Mouse (Mus musculus): ENCODE results near the gene Hoxd12. TPM values are rescaled to one million over a fixed set of nuclear protein-coding genes. Genes with fewer than 3 reads are reported as not detected.

Gene Hoxd12
- polyA plus RNA-seq, 1 experiment from 2014 or later = not detected

GRCm38 (mm10) chr2:74656632-74657021, 18.2 kb upstream of the Hoxd12 start:
- no peak overlapping the region for H3K9ac ChIP-seq
- peaks cover 75% of the 10 kb centered on the region for H3K27me3 ChIP-seq
- no peak for ATAC-seq (ENCODE audit: insufficient number of reproducible peaks, insufficient read depth, low FRiP score, low TSS enrichment)
- no peak overlapping the region for H3K4me3 ChIP-seq
- no peak overlapping the region for H3K27ac ChIP-seq
- H3K9me3 ChIP-seq = no peaks in the 10 kb centered on the region
- H3K36me3 ChIP-seq = no peaks in the 10 kb centered on the region
- WGBS = 4% methylated on average over 4 of the region's 4 CpGs
- peaks cover 9% of the 10 kb centered on the region; the same call in 1 of the 2 replicates for H3K4me1 ChIP-seq
- H3K4me2 ChIP-seq (replicated peaks) = no peak overlapping the region

GRCm38 (mm10) chr2:74657251-74658023, 17.4 kb upstream of the Hoxd12 start:
- peak overlapping the region; percentile 15; the same call in 1 of the 2 replicates for H3K4me3 ChIP-seq
- H3K4me2 ChIP-seq (replicated peaks) = peak overlapping the region; percentile 15; the same call in 1 of the 2 replicates
- H3K36me3 ChIP-seq = no peaks in the 10 kb centered on the region
- no peaks in the 10 kb centered on the region for H3K9me3 ChIP-seq
- WGBS = 2% methylated on average over 62 of the region's 62 CpGs
- no peak for ATAC-seq (ENCODE audit: insufficient number of reproducible peaks, insufficient read depth, low FRiP score, low TSS enrichment)
- H3K27ac ChIP-seq = no peak overlapping the region
- H3K27me3 ChIP-seq = peaks cover 75% of the 10 kb centered on the region
- peaks cover 9% of the 10 kb centered on the region; the same call in 1 of the 2 replicates for H3K4me1 ChIP-seq
- no peak overlapping the region for H3K9ac ChIP-seq

GRCm38 (mm10) chr2:74658024-74658666, 16.7 kb upstream of the Hoxd12 start:
- Histone ChIP-seq H3K4me1 (peaks cover 9% of the 10 kb centered on the region; the same call in 1 of the 2 replicates), H3K9ac (no peak overlapping the region), H3K4me3 (peak overlapping the region; percentile 15; the same call in 1 of the 2 replicates), H3K4me2 (replicated peaks) (no peak overlapping the region), H3K27me3 (peaks cover 80% of the 10 kb centered on the region), H3K9me3 (no peaks in the 10 kb centered on the region), H3K27ac (no peak overlapping the region), H3K36me3 (no peaks in the 10 kb centered on the region)
- WGBS = 2% methylated on average over 15 of the region's 15 CpGs
- no peak for ATAC-seq (ENCODE audit: insufficient number of reproducible peaks, insufficient read depth, low FRiP score, low TSS enrichment)

GRCm38 (mm10) chr2:74658667-74659371, 16.0 kb upstream of the Hoxd12 start:
- Histone ChIP-seq H3K9ac (no peak overlapping the region), H3K27ac (no peak overlapping the region), H3K4me1 (peaks cover 9% of the 10 kb centered on the region; the same call in 1 of the 2 replicates), H3K27me3 (peaks cover 85% of the 10 kb centered on the region), H3K4me2 (replicated peaks) (0 out of 2 replicates have a peak overlapping the region, but pooled peaks have one; percentile 11), H3K36me3 (no peaks in the 10 kb centered on the region), H3K4me3 (peak overlapping the region; percentile 10; the same call in 1 of the 2 replicates), H3K9me3 (no peaks in the 10 kb centered on the region)
- under 1% methylated on average over 47 of the region's 47 CpGs for WGBS
- no peak for ATAC-seq (ENCODE audit: insufficient number of reproducible peaks, insufficient read depth, low FRiP score, low TSS enrichment)

DNA sequence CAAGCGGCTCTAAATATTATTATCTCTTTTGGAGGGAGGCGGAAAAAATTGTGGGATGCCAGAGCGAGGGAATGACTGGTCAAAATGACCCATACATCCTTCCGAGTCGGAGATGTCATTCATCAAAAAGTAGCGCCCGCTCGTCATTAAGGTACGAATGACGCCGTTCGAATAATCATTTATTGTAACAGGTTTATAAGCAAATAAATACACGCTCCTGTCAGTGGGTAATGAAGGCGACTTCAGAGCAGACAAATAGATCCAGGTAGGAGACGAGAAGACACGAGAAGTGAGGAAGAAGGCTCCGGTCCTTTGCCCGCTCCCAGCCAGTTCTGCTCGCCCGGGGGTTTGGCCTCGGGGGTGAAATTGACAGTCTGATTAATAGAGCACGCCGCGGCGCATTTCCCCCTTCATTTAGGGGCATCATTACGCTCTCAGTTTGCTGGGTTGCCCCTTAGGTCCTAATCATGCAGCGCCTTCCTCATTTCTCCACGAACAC, 15.3 kb upstream of the Hoxd12 start, which contains the start of gene Evx2:
Gene Evx2 (minus strand): TSS at position 51 of the 499 bp plus-strand sequence.
- 0 out of 2 replicates have a peak within 1 kb of the TSS, but pooled peaks have one; percentile 11 for H3K4me2 ChIP-seq (replicated peaks)
- WGBS = 2% methylated on average over 28 of the region's 28 CpGs

GRCm38 (mm10) chr2:74660421-74661375, 14.1 kb upstream of the Hoxd12 start:
- peaks cover 81% of the 10 kb centered on the region for H3K27me3 ChIP-seq
- no peak overlapping the region for H3K4me2 ChIP-seq (replicated peaks)
- H3K4me1 ChIP-seq = peaks cover 5% of the 10 kb centered on the region; the same call in 1 of the 2 replicates
- ATAC-seq (ENCODE audit: insufficient number of reproducible peaks, insufficient read depth, low FRiP score, low TSS enrichment) = no peak; the same call in 1 of the 2 replicates
- 3% methylated on average over 30 of the region's 30 CpGs for WGBS
- no peaks in the 10 kb centered on the region for H3K36me3 ChIP-seq
- no peak overlapping the region for H3K4me3 ChIP-seq
- H3K9me3 ChIP-seq = no peaks in the 10 kb centered on the region
- H3K27ac ChIP-seq = no peak overlapping the region
- H3K9ac ChIP-seq = no peak overlapping the region

More for the DNA sequence above, 15.3 kb upstream of the Hoxd12 start, which contains the start of gene Evx2:
- Histone ChIP-seq H3K27ac (no peak within 1 kb of the TSS), H3K4me1 (peaks cover 9% of the 10 kb centered on the region; the same call in 1 of the 2 replicates), H3K4me3 (peak within 1 kb of the TSS; percentile 10; the same call in 1 of the 2 replicates), H3K36me3 (no peaks in the 10 kb centered on the region), H3K9ac (no peak within 1 kb of the TSS), H3K27me3 (peaks cover 85% of the 10 kb centered on the region), H3K9me3 (no peaks in the 10 kb centered on the region)
- no peak for ATAC-seq (ENCODE audit: insufficient number of reproducible peaks, insufficient read depth, low FRiP score, low TSS enrichment)

- H3K9me3 ChIP-seq = no peaks in the 10 kb centered on the region
- WGBS = 2% methylated on average over 14 of the region's 14 CpGs
- H3K9ac ChIP-seq = no peak overlapping the region
- no peak overlapping the region for H3K27ac ChIP-seq
- H3K4me3 ChIP-seq = no peak overlapping the region
- H3K36me3 ChIP-seq = no peaks in the 10 kb centered on the region
- no peaks in the 10 kb centered on the region for H3K4me1 ChIP-seq
- H3K4me2 ChIP-seq (replicated peaks) = peak overlapping the region; percentile 24
- peaks cover 79% of the 10 kb centered on the region for H3K27me3 ChIP-seq
- ATAC-seq (ENCODE audit: insufficient number of reproducible peaks, insufficient read depth, low FRiP score, low TSS enrichment) = no peak
Observed at GRCm38 (mm10) chr2:74661685-74662084, 13.1 kb upstream of the Hoxd12 start.

- Histone ChIP-seq H3K9ac (no peak overlapping the region), H3K27me3 (peaks cover 83% of the 10 kb centered on the region), H3K4me2 (replicated peaks) (no peak overlapping the region), H3K36me3 (no peaks in the 10 kb centered on the region), H3K27ac (no peak overlapping the region), H3K4me1 (peaks cover 7% of the 10 kb centered on the region), H3K9me3 (no peaks in the 10 kb centered on the region), H3K4me3 (no peak overlapping the region)
- WGBS = 5% methylated on average over 18 of the region's 18 CpGs
- ATAC-seq (ENCODE audit: insufficient number of reproducible peaks, insufficient read depth, low FRiP score, low TSS enrichment) = no peak
Observed at GRCm38 (mm10) chr2:74663291-74663925, 11.4 kb upstream of the Hoxd12 start.

DNA sequence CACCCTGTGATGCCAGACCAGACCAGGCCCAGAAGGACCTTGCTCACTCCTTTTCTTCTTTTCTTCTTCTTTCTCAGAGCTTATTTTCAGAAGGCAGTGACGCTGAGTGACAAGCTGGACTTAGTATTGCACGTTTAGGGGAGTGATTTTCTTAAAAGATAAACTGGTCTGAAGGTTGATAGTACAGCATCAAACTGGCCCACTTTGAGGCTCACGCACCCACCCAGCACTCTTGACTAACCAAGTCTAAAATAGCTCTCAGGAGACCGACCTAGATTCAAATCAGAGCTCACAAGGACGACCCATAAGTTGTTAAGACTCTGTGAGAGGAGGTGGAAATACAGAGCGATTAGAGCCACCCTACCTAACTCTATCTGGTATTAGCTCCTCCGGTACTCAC, 8.4 kb upstream of the Hoxd12 start:
- Histone ChIP-seq H3K27ac (no peak overlapping the region), H3K4me1 (peaks cover 9% of the 10 kb centered on the region), H3K4me2 (replicated peaks) (no peak overlapping the region), H3K27me3 (peaks cover 84% of the 10 kb centered on the region), H3K4me3 (no peak overlapping the region), H3K36me3 (no peaks in the 10 kb centered on the region), H3K9me3 (no peaks in the 10 kb centered on the region), H3K9ac (no peak overlapping the region)
- ATAC-seq (ENCODE audit: insufficient number of reproducible peaks, insufficient read depth, low FRiP score, low TSS enrichment) = no peak
- 2% methylated on average over 7 of the region's 7 CpGs for WGBS

DNA sequence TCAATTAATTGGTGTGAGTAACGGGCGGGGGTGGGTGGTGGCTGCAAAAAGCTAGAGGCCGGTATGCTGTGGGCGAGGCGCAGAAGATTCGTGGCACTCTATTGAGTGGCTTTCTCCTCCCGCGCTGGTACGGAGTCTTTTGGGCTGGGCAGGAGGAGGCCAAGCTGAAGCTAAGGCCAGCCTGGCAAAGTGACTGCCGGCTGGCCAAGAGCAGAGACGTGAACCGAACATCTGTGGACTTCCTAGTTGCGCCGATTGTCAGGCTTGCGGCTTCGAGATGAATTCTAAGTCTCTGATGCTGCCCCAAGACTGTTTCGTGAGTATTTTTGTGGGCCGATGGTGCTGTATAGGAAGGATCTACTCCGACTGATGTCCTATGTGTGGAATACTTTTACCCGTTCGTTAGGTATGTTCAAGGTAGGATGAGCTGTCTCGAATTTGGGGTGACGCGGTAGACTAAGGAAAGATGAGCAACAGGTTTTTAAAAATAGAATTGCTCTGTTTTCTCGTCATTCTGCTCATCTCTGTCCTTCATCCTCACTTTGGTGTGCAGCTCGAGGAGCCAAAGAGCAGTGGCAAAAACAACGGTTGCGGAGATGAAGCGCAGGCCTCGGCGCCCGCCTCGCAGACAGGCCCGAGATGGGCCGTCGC, 7.5 kb upstream of the Hoxd12 start:
- 2% methylated on average over 36 of the region's 36 CpGs for WGBS
- H3K4me2 ChIP-seq (replicated peaks) = no peak overlapping the region; the same call in 1 of the 2 replicates
- no peaks in the 10 kb centered on the region for H3K9me3 ChIP-seq
- H3K36me3 ChIP-seq = no peaks in the 10 kb centered on the region
- ATAC-seq (ENCODE audit: insufficient number of reproducible peaks, insufficient read depth, low FRiP score, low TSS enrichment) = no peak
- no peak overlapping the region for H3K9ac ChIP-seq
- peaks cover 84% of the 10 kb centered on the region for H3K27me3 ChIP-seq
- H3K4me3 ChIP-seq = no peak overlapping the region
- H3K27ac ChIP-seq = no peak overlapping the region
- peaks cover 9% of the 10 kb centered on the region for H3K4me1 ChIP-seq

All from embryonic facial prominence, embryonic 12.5 days (tissue).